Mouse (Mus musculus): ENCODE measurements around the gene Dnaaf1. TPM values are rescaled to one million over a fixed set of nuclear protein-coding genes. Genes with fewer than 3 reads are reported as not detected.

Gene Dnaaf1
- polyA plus RNA-seq, 1 experiment from 2014 or later, result 0.09 TPM

- no peak overlapping the region for H3K4me2 ChIP-seq (ENCODE audit: low read depth, severe bottlenecking)
- WGBS, result 96% methylated on average over 14 of the region's 14 CpGs
- no peak for ATAC-seq (ENCODE audit: insufficient number of reproducible peaks, low FRiP score, low TSS enrichment, low read depth)
These were observed 11.2 kb upstream of the Dnaaf1 start for GRCm38 (mm10) chr8:119563849-119564251.

GRCm38 (mm10) chr8:119566367-119566766 is 8.7 kb upstream of the Dnaaf1 start:
- Histone ChIP-seq H3K27ac (replicated peaks; ENCODE audit: low read depth, low read length) (no peak overlapping the region), H3K4me1 (ENCODE audit: control insufficient read depth, insufficient read depth, low read length) (no peaks in the 10 kb centered on the region), H3K4me3 (ENCODE audit: low read depth, low read length) (no peak overlapping the region), H3K36me3 (ENCODE audit: control insufficient read depth, insufficient read depth, low read length) (no peaks in the 10 kb centered on the region; the same call in 1 of the 2 replicates), H3K9ac (ENCODE audit: low read length) (no peak overlapping the region), H3K9me3 (ENCODE audit: control insufficient read depth, low read length) (no peaks in the 10 kb centered on the region), H3K4me2 (ENCODE audit: low read depth, severe bottlenecking) (no peak overlapping the region), H3K27me3 (ENCODE audit: control insufficient read depth, insufficient read depth, low read length) (no peaks in the 10 kb centered on the region; the same call in 1 of the 2 replicates)
- ATAC-seq (ENCODE audit: insufficient number of reproducible peaks, low FRiP score, low TSS enrichment, low read depth) (no peak), DNase-seq (ENCODE audit: low spot score) (no peak)
- WGBS, result 89% methylated on average over 11 of the region's 11 CpGs

More at GRCm38 (mm10) chr8:119563849-119564251, 11.2 kb upstream of the Dnaaf1 start:
- Histone ChIP-seq H3K4me3 (ENCODE audit: low read depth, low read length) (no peak overlapping the region), H3K27me3 (ENCODE audit: control insufficient read depth, insufficient read depth, low read length) (no peaks in the 10 kb centered on the region), H3K36me3 (ENCODE audit: control insufficient read depth, insufficient read depth, low read length) (no peaks in the 10 kb centered on the region; the same call in 1 of the 2 replicates), H3K9ac (ENCODE audit: low read length) (no peak overlapping the region), H3K9me3 (ENCODE audit: control insufficient read depth, low read length) (no peaks in the 10 kb centered on the region), H3K27ac (replicated peaks; ENCODE audit: low read depth, low read length) (no peak overlapping the region), H3K4me1 (ENCODE audit: control insufficient read depth, insufficient read depth, low read length) (no peaks in the 10 kb centered on the region)
- DNase-seq (ENCODE audit: low spot score), result no peak

GRCm38 (mm10) chr8:119568251-119568650 is 6.8 kb upstream of the Dnaaf1 start:
- H3K4me2 ChIP-seq (ENCODE audit: low read depth, severe bottlenecking), result no peak overlapping the region
- H3K36me3 ChIP-seq (ENCODE audit: control insufficient read depth, insufficient read depth, low read length), result no peaks in the 10 kb centered on the region; the same call in 1 of the 2 replicates
- no peak overlapping the region for H3K27ac ChIP-seq (replicated peaks; ENCODE audit: low read depth, low read length)
- no peak overlapping the region for H3K4me3 ChIP-seq (ENCODE audit: low read depth, low read length)
- no peaks in the 10 kb centered on the region; the same call in 1 of the 2 replicates for H3K27me3 ChIP-seq (ENCODE audit: control insufficient read depth, insufficient read depth, low read length)
- no peak overlapping the region for H3K9ac ChIP-seq (ENCODE audit: low read length)
- 86% methylated on average over 9 of the region's 9 CpGs for WGBS
- no peak for ATAC-seq (ENCODE audit: insufficient number of reproducible peaks, low FRiP score, low TSS enrichment, low read depth)
- DNase-seq (ENCODE audit: low spot score), result no peak
- no peaks in the 10 kb centered on the region for H3K4me1 ChIP-seq (ENCODE audit: control insufficient read depth, insufficient read depth, low read length)
- H3K9me3 ChIP-seq (ENCODE audit: control insufficient read depth, low read length), result no peaks in the 10 kb centered on the region

GRCm38 (mm10) chr8:119568951-119569350 is 6.1 kb upstream of the Dnaaf1 start:
- no peaks in the 10 kb centered on the region for H3K9me3 ChIP-seq (ENCODE audit: control insufficient read depth, low read length)
- no peak overlapping the region for H3K9ac ChIP-seq (ENCODE audit: low read length)
- ATAC-seq (ENCODE audit: insufficient number of reproducible peaks, low FRiP score, low TSS enrichment, low read depth) (no peak), DNase-seq (ENCODE audit: low spot score) (no peak)
- H3K36me3 ChIP-seq (ENCODE audit: control insufficient read depth, insufficient read depth, low read length), result no peaks in the 10 kb centered on the region; the same call in 1 of the 2 replicates
- H3K27ac ChIP-seq (replicated peaks; ENCODE audit: low read depth, low read length), result no peak overlapping the region
- 58% methylated on average over 7 of the region's 7 CpGs for WGBS
- no peaks in the 10 kb centered on the region for H3K4me1 ChIP-seq (ENCODE audit: control insufficient read depth, insufficient read depth, low read length)
- H3K27me3 ChIP-seq (ENCODE audit: control insufficient read depth, insufficient read depth, low read length), result peaks cover under 1% of the 10 kb centered on the region
- H3K4me3 ChIP-seq (ENCODE audit: low read depth, low read length), result no peak overlapping the region
- H3K4me2 ChIP-seq (ENCODE audit: low read depth, severe bottlenecking), result no peak overlapping the region

- Histone ChIP-seq H3K27ac (replicated peaks; ENCODE audit: low read depth, low read length) (no peak overlapping the region), H3K9ac (ENCODE audit: low read length) (no peak overlapping the region)
These were observed 5.2 kb upstream of the Dnaaf1 start for GRCm38 (mm10) chr8:119569881-119570280.

GRCm38 (mm10) chr8:119571135-119571534 is 3.9 kb upstream of the Dnaaf1 start:
- H3K4me1 ChIP-seq (ENCODE audit: control insufficient read depth, insufficient read depth, low read length), result no peaks in the 10 kb centered on the region
- H3K36me3 ChIP-seq (ENCODE audit: control insufficient read depth, insufficient read depth, low read length), result no peaks in the 10 kb centered on the region
- no peak overlapping the region for H3K9ac ChIP-seq (ENCODE audit: low read length)
- peaks cover 7% of the 10 kb centered on the region for H3K27me3 ChIP-seq (ENCODE audit: control insufficient read depth, insufficient read depth, low read length)
- no peak overlapping the region for H3K4me3 ChIP-seq (ENCODE audit: low read depth, low read length)
- H3K27ac ChIP-seq (replicated peaks; ENCODE audit: low read depth, low read length), result no peak overlapping the region
- no peak overlapping the region for H3K4me2 ChIP-seq (ENCODE audit: low read depth, severe bottlenecking)
- 86% methylated on average over 6 of the region's 6 CpGs for WGBS
- H3K9me3 ChIP-seq (ENCODE audit: control insufficient read depth, low read length), result no peaks in the 10 kb centered on the region
- DNase-seq (ENCODE audit: low spot score) (no peak), ATAC-seq (ENCODE audit: insufficient number of reproducible peaks, low FRiP score, low TSS enrichment, low read depth) (no peak)

More at GRCm38 (mm10) chr8:119569881-119570280, 5.2 kb upstream of the Dnaaf1 start:
- 36% methylated on average over 4 of the region's 4 CpGs for WGBS
- Histone ChIP-seq H3K4me1 (ENCODE audit: control insufficient read depth, insufficient read depth, low read length) (no peaks in the 10 kb centered on the region), H3K4me2 (ENCODE audit: low read depth, severe bottlenecking) (no peak overlapping the region), H3K36me3 (ENCODE audit: control insufficient read depth, insufficient read depth, low read length) (no peaks in the 10 kb centered on the region; the same call in 1 of the 2 replicates), H3K9me3 (ENCODE audit: control insufficient read depth, low read length) (no peaks in the 10 kb centered on the region), H3K4me3 (ENCODE audit: low read depth, low read length) (no peak overlapping the region), H3K27me3 (ENCODE audit: control insufficient read depth, insufficient read depth, low read length) (peaks cover 2% of the 10 kb centered on the region)
- ATAC-seq (ENCODE audit: insufficient number of reproducible peaks, low FRiP score, low TSS enrichment, low read depth) (no peak), DNase-seq (ENCODE audit: low spot score) (no peak)

GRCm38 (mm10) chr8:119572411-119572810 is 2.6 kb upstream of the Dnaaf1 start:
- H3K9ac ChIP-seq (ENCODE audit: low read length), result no peak overlapping the region
- 90% methylated on average over 4 of the region's 4 CpGs for WGBS
- no peaks in the 10 kb centered on the region for H3K9me3 ChIP-seq (ENCODE audit: control insufficient read depth, low read length)
- H3K4me1 ChIP-seq (ENCODE audit: control insufficient read depth, insufficient read depth, low read length), result no peaks in the 10 kb centered on the region
- no peak overlapping the region for H3K27ac ChIP-seq (replicated peaks; ENCODE audit: low read depth, low read length)
- peaks cover 8% of the 10 kb centered on the region for H3K27me3 ChIP-seq (ENCODE audit: control insufficient read depth, insufficient read depth, low read length)
- no peak overlapping the region for H3K4me3 ChIP-seq (ENCODE audit: low read depth, low read length)
- no peaks in the 10 kb centered on the region for H3K36me3 ChIP-seq (ENCODE audit: control insufficient read depth, insufficient read depth, low read length)
- no peak for DNase-seq (ENCODE audit: low spot score)
- no peak overlapping the region for H3K4me2 ChIP-seq (ENCODE audit: low read depth, severe bottlenecking)
- no peak for ATAC-seq (ENCODE audit: insufficient number of reproducible peaks, low FRiP score, low TSS enrichment, low read depth)

- H3K36me3 ChIP-seq (ENCODE audit: control insufficient read depth, insufficient read depth, low read length), result no peaks in the 10 kb centered on the region
- peaks cover 8% of the 10 kb centered on the region for H3K27me3 ChIP-seq (ENCODE audit: control insufficient read depth, insufficient read depth, low read length)
- ATAC-seq (ENCODE audit: insufficient number of reproducible peaks, low FRiP score, low TSS enrichment, low read depth), result peak; percentile 28; the same call in 1 of the 2 replicates
- 2% methylated on average over 16 of the region's 16 CpGs for WGBS
- peak overlapping the region; percentile 80 for H3K4me3 ChIP-seq (ENCODE audit: low read depth, low read length)
- peak overlapping the region; percentile 85 for H3K4me2 ChIP-seq (ENCODE audit: low read depth, severe bottlenecking)
- H3K9me3 ChIP-seq (ENCODE audit: control insufficient read depth, low read length), result no peaks in the 10 kb centered on the region
- peak overlapping the region; percentile 67; the same call in 1 of the 2 replicates for H3K9ac ChIP-seq (ENCODE audit: low read length)
- H3K27ac ChIP-seq (replicated peaks; ENCODE audit: low read depth, low read length), result no peak overlapping the region
- no peak for DNase-seq (ENCODE audit: low spot score)
- no peaks in the 10 kb centered on the region for H3K4me1 ChIP-seq (ENCODE audit: control insufficient read depth, insufficient read depth, low read length)
These were observed 311 bp downstream of the Dnaaf1 start for GRCm38 (mm10) chr8:119575366-119575726.

GRCm38 (mm10) chr8:119579096-119579495 is 4.1 kb downstream of the Dnaaf1 start:
- ATAC-seq (ENCODE audit: insufficient number of reproducible peaks, low FRiP score, low TSS enrichment, low read depth) (no peak), DNase-seq (ENCODE audit: low spot score) (no peak)
- H3K4me2 ChIP-seq (ENCODE audit: low read depth, severe bottlenecking), result no peak overlapping the region
- no peaks in the 10 kb centered on the region for H3K4me1 ChIP-seq (ENCODE audit: control insufficient read depth, insufficient read depth, low read length)
- H3K9me3 ChIP-seq (ENCODE audit: control insufficient read depth, low read length), result no peaks in the 10 kb centered on the region
- H3K4me3 ChIP-seq (ENCODE audit: low read depth, low read length), result no peak overlapping the region
- H3K27ac ChIP-seq (replicated peaks; ENCODE audit: low read depth, low read length), result no peak overlapping the region
- H3K27me3 ChIP-seq (ENCODE audit: control insufficient read depth, insufficient read depth, low read length), result peaks cover 6% of the 10 kb centered on the region
- H3K36me3 ChIP-seq (ENCODE audit: control insufficient read depth, insufficient read depth, low read length), result no peaks in the 10 kb centered on the region
- H3K9ac ChIP-seq (ENCODE audit: low read length), result no peak overlapping the region
- WGBS, result 36% methylated on average over 13 of the region's 13 CpGs
